Mouse (Mus musculus): ENCODE results near the gene Aldh3b1. TPM values are rescaled to one million over a fixed set of nuclear protein-coding genes. Genes with fewer than 3 reads are reported as not detected.
A peak's percentile ranks its signal among the peaks of the same experiment; 100 is the strongest.

The Aldh3b1 gene
- polyA plus RNA-seq, 1 experiment from 2014 or later = 3.7 TPM

- Histone ChIP-seq H3K27me3 (ENCODE audit: control insufficient read depth, insufficient read depth, low read length) (no peaks in the 10 kb centered on the region), H3K9ac (ENCODE audit: low read length) (no peak overlapping the region), H3K9me3 (replicated peaks; ENCODE audit: control insufficient read depth, low read length) (no peaks in the 10 kb centered on the region), H3K4me3 (ENCODE audit: low read length) (no peak overlapping the region), H3K27ac (ENCODE audit: low read length) (no peak overlapping the region), H3K4me2 (ENCODE audit: low read depth, low read length) (no peak overlapping the region), H3K36me3 (ENCODE audit: control insufficient read depth, insufficient read depth) (peaks cover 7% of the 10 kb centered on the region), H3K4me1 (ENCODE audit: control insufficient read depth, insufficient read depth, low read length) (peaks cover 11% of the 10 kb centered on the region)
- ATAC-seq (replicated peaks; ENCODE audit: extremely low read depth, insufficient read depth, low FRiP score) = no peak
- 81% methylated on average over 4 of the region's 4 CpGs for WGBS
Observed at GRCm38 (mm10) chr19:3882214-3882613, 47.4 kb downstream of the Aldh3b1 start.

GRCm38 (mm10) chr19:3880054-3880848, 49.4 kb downstream of the Aldh3b1 start:
- Histone ChIP-seq H3K27me3 (ENCODE audit: control insufficient read depth, insufficient read depth, low read length) (no peaks in the 10 kb centered on the region), H3K9ac (ENCODE audit: low read length) (no peak overlapping the region), H3K4me3 (ENCODE audit: low read length) (no peak overlapping the region), H3K4me1 (ENCODE audit: control insufficient read depth, insufficient read depth, low read length) (peaks cover 11% of the 10 kb centered on the region), H3K36me3 (ENCODE audit: control insufficient read depth, insufficient read depth) (no peaks in the 10 kb centered on the region), H3K27ac (ENCODE audit: low read length) (no peak overlapping the region), H3K9me3 (replicated peaks; ENCODE audit: control insufficient read depth, low read length) (no peaks in the 10 kb centered on the region), H3K4me2 (ENCODE audit: low read depth, low read length) (no peak overlapping the region)
- ATAC-seq (replicated peaks; ENCODE audit: extremely low read depth, insufficient read depth, low FRiP score) = no peak
- WGBS = 91% methylated on average over 6 of the region's 6 CpGs

DNA sequence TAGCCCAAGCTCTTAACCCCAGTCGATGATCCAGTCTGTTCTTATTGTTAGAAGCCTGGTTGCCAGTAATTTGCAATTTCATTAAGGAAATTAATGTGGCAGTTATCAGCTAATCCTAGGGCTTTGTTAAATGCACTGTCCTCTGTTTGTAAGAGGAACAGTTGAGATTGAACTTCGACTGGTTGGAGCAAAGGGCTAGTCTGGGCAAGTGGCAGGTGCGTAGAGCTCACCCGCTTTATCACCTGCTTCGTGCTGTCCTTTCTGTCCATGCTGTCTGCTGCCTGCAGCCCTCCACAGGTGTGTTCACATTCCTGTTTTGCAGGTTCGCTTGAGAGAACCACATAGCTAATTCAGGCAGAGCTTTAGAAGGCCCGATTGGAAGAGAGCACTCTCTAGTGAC, 54.6 kb downstream of the Aldh3b1 start:
- no peak for ATAC-seq (replicated peaks; ENCODE audit: extremely low read depth, insufficient read depth, low FRiP score)
- Histone ChIP-seq H3K4me3 (ENCODE audit: low read length) (no peak overlapping the region), H3K27ac (ENCODE audit: low read length) (no peak overlapping the region), H3K9me3 (replicated peaks; ENCODE audit: control insufficient read depth, low read length) (no peaks in the 10 kb centered on the region), H3K36me3 (ENCODE audit: control insufficient read depth, insufficient read depth) (no peaks in the 10 kb centered on the region), H3K27me3 (ENCODE audit: control insufficient read depth, insufficient read depth, low read length) (no peaks in the 10 kb centered on the region), H3K9ac (ENCODE audit: low read length) (no peak overlapping the region), H3K4me1 (ENCODE audit: control insufficient read depth, insufficient read depth, low read length) (peaks cover 7% of the 10 kb centered on the region), H3K4me2 (ENCODE audit: low read depth, low read length) (no peak overlapping the region)
- 78% methylated on average over 7 of the region's 7 CpGs for WGBS

DNA sequence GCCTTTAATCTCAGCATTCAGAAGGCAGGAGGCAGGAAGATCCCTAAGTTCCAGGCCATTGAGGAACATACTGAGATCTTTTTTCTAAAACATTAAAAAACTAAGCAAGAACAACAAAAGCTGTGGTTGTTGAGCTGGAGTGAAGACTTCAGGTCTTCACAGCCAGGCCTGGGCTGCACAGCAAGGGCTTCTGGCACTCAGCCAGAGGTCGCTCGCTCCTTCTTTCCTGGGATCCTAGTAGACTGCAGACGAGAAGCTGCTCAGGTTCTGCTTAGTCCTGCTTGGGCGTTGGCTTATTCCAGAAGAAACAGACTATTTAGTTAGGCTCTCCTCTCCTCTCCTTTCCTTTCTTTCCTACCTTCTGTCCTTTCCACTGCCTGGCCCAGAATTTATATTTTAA, 57.2 kb downstream of the Aldh3b1 start:
- Histone ChIP-seq H3K4me1 (ENCODE audit: control insufficient read depth, insufficient read depth, low read length) (peaks cover 12% of the 10 kb centered on the region), H3K4me3 (ENCODE audit: low read length) (no peak overlapping the region), H3K27ac (ENCODE audit: low read length) (0 out of 2 replicates have a peak overlapping the region, but pooled peaks have one; percentile 7), H3K36me3 (ENCODE audit: control insufficient read depth, insufficient read depth) (no peaks in the 10 kb centered on the region), H3K9me3 (replicated peaks; ENCODE audit: control insufficient read depth, low read length) (no peaks in the 10 kb centered on the region), H3K4me2 (ENCODE audit: low read depth, low read length) (no peak overlapping the region), H3K9ac (ENCODE audit: low read length) (no peak overlapping the region), H3K27me3 (ENCODE audit: control insufficient read depth, insufficient read depth, low read length) (no peaks in the 10 kb centered on the region)
- WGBS = 34% methylated on average over 4 of the region's 4 CpGs
- ATAC-seq (replicated peaks; ENCODE audit: extremely low read depth, insufficient read depth, low FRiP score) = no peak

DNA sequence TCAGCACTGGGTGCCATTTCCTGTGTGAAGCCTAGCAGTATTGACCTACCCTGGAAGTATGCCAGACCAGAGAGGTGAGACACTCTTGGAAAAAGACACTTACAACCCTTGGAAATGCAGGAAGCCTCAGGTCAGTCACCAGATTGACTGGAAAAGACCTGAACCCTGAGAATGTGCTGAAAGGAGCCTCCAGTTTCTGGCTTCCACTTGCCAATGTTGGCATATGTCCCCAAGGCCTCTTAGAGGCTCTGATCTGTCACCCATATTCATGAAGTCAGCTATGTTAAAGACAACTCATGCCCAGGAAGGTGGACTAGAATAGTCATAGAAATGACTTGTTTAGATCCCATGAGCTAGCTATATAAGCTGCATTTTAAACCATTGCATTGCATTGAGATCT, 58.1 kb downstream of the Aldh3b1 start:
- no peaks in the 10 kb centered on the region for H3K27me3 ChIP-seq (ENCODE audit: control insufficient read depth, insufficient read depth, low read length)
- no peaks in the 10 kb centered on the region for H3K9me3 ChIP-seq (replicated peaks; ENCODE audit: control insufficient read depth, low read length)
- H3K27ac ChIP-seq (ENCODE audit: low read length) = no peak overlapping the region
- H3K4me1 ChIP-seq (ENCODE audit: control insufficient read depth, insufficient read depth, low read length) = peaks cover 12% of the 10 kb centered on the region
- no peaks in the 10 kb centered on the region for H3K36me3 ChIP-seq (ENCODE audit: control insufficient read depth, insufficient read depth)
- H3K4me3 ChIP-seq (ENCODE audit: low read length) = no peak overlapping the region
- no peak for ATAC-seq (replicated peaks; ENCODE audit: extremely low read depth, insufficient read depth, low FRiP score)
- no peak overlapping the region for H3K9ac ChIP-seq (ENCODE audit: low read length)
- H3K4me2 ChIP-seq (ENCODE audit: low read depth, low read length) = no peak overlapping the region

GRCm38 (mm10) chr19:3868290-3868689, 61.3 kb downstream of the Aldh3b1 start:
- no peak overlapping the region for H3K9ac ChIP-seq (ENCODE audit: low read length)
- H3K4me3 ChIP-seq (ENCODE audit: low read length) = no peak overlapping the region
- no peaks in the 10 kb centered on the region for H3K27me3 ChIP-seq (ENCODE audit: control insufficient read depth, insufficient read depth, low read length)
- peaks cover 8% of the 10 kb centered on the region for H3K36me3 ChIP-seq (ENCODE audit: control insufficient read depth, insufficient read depth)
- peaks cover 12% of the 10 kb centered on the region for H3K4me1 ChIP-seq (ENCODE audit: control insufficient read depth, insufficient read depth, low read length)
- WGBS = 76% methylated on average over 1 of the region's 1 CpGs
- no peak for ATAC-seq (replicated peaks; ENCODE audit: extremely low read depth, insufficient read depth, low FRiP score)
- H3K9me3 ChIP-seq (replicated peaks; ENCODE audit: control insufficient read depth, low read length) = peaks cover 5% of the 10 kb centered on the region
- no peak overlapping the region for H3K4me2 ChIP-seq (ENCODE audit: low read depth, low read length)
- H3K27ac ChIP-seq (ENCODE audit: low read length) = 0 out of 2 replicates have a peak overlapping the region, but pooled peaks have one; percentile 21

DNA sequence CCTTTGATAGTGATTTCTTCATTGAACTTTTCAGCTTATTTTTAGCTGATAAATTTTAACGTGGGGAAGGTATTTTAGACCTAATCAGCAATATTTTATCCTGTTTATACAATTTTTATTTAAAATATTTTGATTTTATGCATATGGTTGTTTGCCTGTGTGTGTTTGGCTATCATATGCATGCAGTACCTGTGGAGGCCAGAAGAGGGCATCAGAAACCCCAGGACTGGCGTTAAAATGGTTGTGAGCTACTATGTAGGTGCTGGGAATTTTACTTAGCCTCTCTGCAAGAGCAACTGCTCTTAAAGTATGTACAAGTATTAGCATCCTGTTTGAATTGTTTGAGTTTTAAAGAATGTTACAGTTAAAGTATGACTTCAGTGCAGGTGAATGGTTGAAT, 64.6 kb downstream of the Aldh3b1 start:
- no peak overlapping the region for H3K27ac ChIP-seq (ENCODE audit: low read length)
- peaks cover 8% of the 10 kb centered on the region for H3K36me3 ChIP-seq (ENCODE audit: control insufficient read depth, insufficient read depth)
- peaks cover 5% of the 10 kb centered on the region for H3K9me3 ChIP-seq (replicated peaks; ENCODE audit: control insufficient read depth, low read length)
- H3K9ac ChIP-seq (ENCODE audit: low read length) = no peak overlapping the region
- no peak for ATAC-seq (replicated peaks; ENCODE audit: extremely low read depth, insufficient read depth, low FRiP score)
- WGBS = 87% methylated on average over 2 of the region's 2 CpGs
- H3K4me2 ChIP-seq (ENCODE audit: low read depth, low read length) = no peak overlapping the region
- H3K27me3 ChIP-seq (ENCODE audit: control insufficient read depth, insufficient read depth, low read length) = no peaks in the 10 kb centered on the region
- H3K4me3 ChIP-seq (ENCODE audit: low read length) = no peak overlapping the region
- H3K4me1 ChIP-seq (ENCODE audit: control insufficient read depth, insufficient read depth, low read length) = peaks cover 4% of the 10 kb centered on the region

Other genes starting within 250 kb of the Aldh3b1 start
- 3.1 and 3.7 TPM in 2 replicates for gene Lrp5, start 243.2 kb downstream of the Aldh3b1 start, polyA plus RNA-seq (2015; fragmentation: Nextera tagmentation; extraction: Ambion mirVana)
- gene 1810055G02Rik, start 221.5 kb downstream of the Aldh3b1 start, polyA plus RNA-seq (2015; fragmentation: Nextera tagmentation; extraction: Ambion mirVana) = 18.6 and 20.1 TPM in 2 replicates
- gene Kmt5b, start 162.4 kb downstream of the Aldh3b1 start, polyA plus RNA-seq (2015; fragmentation: Nextera tagmentation; extraction: Ambion mirVana) = 18.9 and 20.4 TPM in 2 replicates
- 24.1 and 30.6 TPM in 2 replicates for gene Chka, start 78.0 kb downstream of the Aldh3b1 start, polyA plus RNA-seq (2015; fragmentation: Nextera tagmentation; extraction: Ambion mirVana)
- gene Tcirg1, start 22.7 kb downstream of the Aldh3b1 start, polyA plus RNA-seq (2015; fragmentation: Nextera tagmentation; extraction: Ambion mirVana) = 31.0 and 32.3 TPM in 2 replicates
- gene Ndufs8, start 17.0 kb downstream of the Aldh3b1 start, polyA plus RNA-seq (2015; fragmentation: Nextera tagmentation; extraction: Ambion mirVana) = 466 and 487 TPM in 2 replicates
- gene Unc93b1, start 5.4 kb upstream of the Aldh3b1 start, polyA plus RNA-seq (2015; fragmentation: Nextera tagmentation; extraction: Ambion mirVana) = 19.8 TPM in 2 replicates
- gene Aldh3b3, start 28.8 kb upstream of the Aldh3b1 start, polyA plus RNA-seq (2015; fragmentation: Nextera tagmentation; extraction: Ambion mirVana) = not detected in 2 replicates
- 0.21 and 0.47 TPM in 2 replicates for gene Aldh3b2, start 42.5 kb upstream of the Aldh3b1 start, polyA plus RNA-seq (2015; fragmentation: Nextera tagmentation; extraction: Ambion mirVana)
- 13.0 and 13.3 TPM in 2 replicates for gene Acy3, start 56.8 kb upstream of the Aldh3b1 start, polyA plus RNA-seq (2015; fragmentation: Nextera tagmentation; extraction: Ambion mirVana)
- not detected in 2 replicates for gene Tbx10, start 62.9 kb upstream of the Aldh3b1 start, polyA plus RNA-seq (2015; fragmentation: Nextera tagmentation; extraction: Ambion mirVana)
- 67.8 and 75.1 TPM in 2 replicates for gene Nudt8, start 70.8 kb upstream of the Aldh3b1 start, polyA plus RNA-seq (2015; fragmentation: Nextera tagmentation; extraction: Ambion mirVana)
- gene Gm49405, start 70.8 kb upstream of the Aldh3b1 start, polyA plus RNA-seq (2015; fragmentation: Nextera tagmentation; extraction: Ambion mirVana) = 6.2 TPM in 2 replicates
- 84.9 and 90.6 TPM in 2 replicates for gene Doc2g, start 73.5 kb upstream of the Aldh3b1 start, polyA plus RNA-seq (2015; fragmentation: Nextera tagmentation; extraction: Ambion mirVana)
- gene Ndufv1, start 83.0 kb upstream of the Aldh3b1 start, polyA plus RNA-seq (2015; fragmentation: Nextera tagmentation; extraction: Ambion mirVana) = 618 and 661 TPM in 2 replicates
- gene Gstp1, start 108.2 kb upstream of the Aldh3b1 start, polyA plus RNA-seq (2015; fragmentation: Nextera tagmentation; extraction: Ambion mirVana) = 378 and 420 TPM in 2 replicates
- 8.0 and 18.4 TPM in 2 replicates for gene Gstp2, start 116.2 kb upstream of the Aldh3b1 start, polyA plus RNA-seq (2015; fragmentation: Nextera tagmentation; extraction: Ambion mirVana)
- gene Gstp3, start 129.8 kb upstream of the Aldh3b1 start, polyA plus RNA-seq (2015; fragmentation: Nextera tagmentation; extraction: Ambion mirVana) = 0.51 and 0.80 TPM in 2 replicates
- not detected in 2 replicates for gene Cabp2, start 151.8 kb upstream of the Aldh3b1 start, polyA plus RNA-seq (2015; fragmentation: Nextera tagmentation; extraction: Ambion mirVana)
- 86.0 and 86.2 TPM in 2 replicates for gene Cdk2ap2, start 167.4 kb upstream of the Aldh3b1 start, polyA plus RNA-seq (2015; fragmentation: Nextera tagmentation; extraction: Ambion mirVana)
- 27.7 and 29.4 TPM in 2 replicates for gene Pitpnm1, start 170.2 kb upstream of the Aldh3b1 start, polyA plus RNA-seq (2015; fragmentation: Nextera tagmentation; extraction: Ambion mirVana)
- gene Aip, start 196.1 kb upstream of the Aldh3b1 start, polyA plus RNA-seq (2015; fragmentation: Nextera tagmentation; extraction: Ambion mirVana) = 87.5 and 88.6 TPM in 2 replicates
- not detected in 2 replicates for gene Gpr152, start 210.0 kb upstream of the Aldh3b1 start, polyA plus RNA-seq (2015; fragmentation: Nextera tagmentation; extraction: Ambion mirVana)
- gene Cabp4, start 214.2 kb upstream of the Aldh3b1 start, polyA plus RNA-seq (2015; fragmentation: Nextera tagmentation; extraction: Ambion mirVana) = 0.11 TPM in 1 of 2 replicates, not detected in the other
- 133 and 134 TPM in 2 replicates for gene Coro1b, start 218.8 kb upstream of the Aldh3b1 start, polyA plus RNA-seq (2015; fragmentation: Nextera tagmentation; extraction: Ambion mirVana)
- 25.3 and 71.1 TPM in 2 replicates for gene Ptprcap, start 223.8 kb upstream of the Aldh3b1 start, polyA plus RNA-seq (2015; fragmentation: Nextera tagmentation; extraction: Ambion mirVana)
- 47.4 and 48.7 TPM in 2 replicates for gene Rps6kb2, start 233.5 kb upstream of the Aldh3b1 start, polyA plus RNA-seq (2015; fragmentation: Nextera tagmentation; extraction: Ambion mirVana)
- gene Carns1, start 245.7 kb upstream of the Aldh3b1 start, polyA plus RNA-seq (2015; fragmentation: Nextera tagmentation; extraction: Ambion mirVana) = 15.9 and 17.5 TPM in 2 replicates